Mouse (Mus musculus) midbrain, postnatal 0 days (tissue): ENCODE results near the gene Acaa1a. TPM values are rescaled to one million over a fixed set of nuclear protein-coding genes. Genes with fewer than 3 reads are reported as not detected.

Experiments
- ATAC-seq: fragments of 200-750 bp; cut with Nextera tagmentation; 2 replicates; pipeline ENCODE4 v1.8.0; 2017; ENCODE audit warnings: moderate number of reproducible peaks, mild to moderate bottlenecking, moderate TSS enrichment, moderate library complexity; ENCODE audit not compliant: low FRiP score
- DNase-seq: peaks from one replicate; pipeline ENCODE4 v3.0.0-alpha.2; 2015; ENCODE audit warnings: low spot score
- H3K27ac ChIP-seq: fragments of 300-500 bp; sonication (generic); 2 replicates; pipeline ENCODE4 v1.5.1; 2014; ENCODE audit warnings: low read depth, mild to moderate bottlenecking, low read length, mixed read lengths
- H3K27me3 ChIP-seq: fragments of 300-500 bp; sonication (generic); 2 replicates; pipeline ENCODE4 v1.6.1; 2014; ENCODE audit warnings: low read length, control low read depth, mixed read lengths; ENCODE audit not compliant: insufficient read depth
- H3K36me3 ChIP-seq: fragments of 300-500 bp; sonication (generic); 2 replicates; pipeline ENCODE4 v1.6.1; 2014; ENCODE audit warnings: low read length, control low read depth, mixed read lengths; ENCODE audit not compliant: insufficient read depth
- H3K4me1 ChIP-seq: fragments of 300-500 bp; sonication (generic); 2 replicates; pipeline ENCODE4 v1.6.1; 2014; ENCODE audit warnings: mild to moderate bottlenecking, control low read depth, antibody characterized with exemption, low read length, mixed read lengths; ENCODE audit not compliant: insufficient read depth
- H3K4me2 ChIP-seq: fragments of 300-500 bp; sonication (generic); 2 replicates; pipeline ENCODE4 v1.6.1; 2014; ENCODE audit warnings: low read depth, mild to moderate bottlenecking, low read length, mixed read lengths; ENCODE audit not compliant: poor library complexity, severe bottlenecking
- H3K4me3 ChIP-seq: fragments of 300-500 bp; sonication (generic); 2 replicates; pipeline ENCODE4 v1.5.1; 2014; ENCODE audit warnings: low read depth, mild to moderate bottlenecking, low read length, moderate library complexity
- H3K9ac ChIP-seq: fragments of 300-500 bp; sonication (generic); replicated peaks from 2 replicates; pipeline ENCODE4 v1.6.1; 2014; ENCODE audit warnings: mild to moderate bottlenecking, low read length, moderate library complexity, mixed read lengths; ENCODE audit not compliant: poor library complexity, severe bottlenecking
- H3K9me3 ChIP-seq: fragments of 300-500 bp; sonication (generic); 2 replicates; pipeline ENCODE4 v1.6.1; 2016; ENCODE audit warnings: low read length, control low read depth
- CTCF ChIP-seq: IDR thresholded peaks from 2 replicates; pipeline ENCODE4 v1.5.1; 2016; ENCODE audit warnings: antibody characterized with exemption, mild to moderate bottlenecking
- WGBS: fragments of 180-500 bp; shearing (Covaris S2); extraction: QIAGEN DNeasy Blood & Tissue Kit; methylation state at CpG from one replicate; pipeline ENCODE4 v1.1.7; 2014; 5-methylcytosine and 5-hydroxymethylcytosine counted together
- polyA plus RNA-seq: library from polyadenylated mRNA; unstranded; fragments of >200 nt; fragmentation: Nextera tagmentation; extraction: Ambion mirVana; gene quantifications from 2 replicates; pipeline ENCODE4 v1.2.1, GENCODE M21; 2015
- total RNA-seq: library from RNA; depleted of rRNA; stranded (reverse); fragments of >200 nt; gene quantifications from 2 replicates; pipeline ENCODE4 v1.2.3, GENCODE M21; 2014

Gene Acaa1a
- total and polyA plus RNA-seq, 2 experiments from 2014 or later, result 75.5 to 120 TPM

- Histone ChIP-seq H3K36me3 (no peaks in the 10 kb centered on the region), H3K4me3 (no peak overlapping the region), H3K27me3 (no peaks in the 10 kb centered on the region), H3K4me2 (no peak overlapping the region), H3K9ac (no peak overlapping the region), H3K27ac (no peak overlapping the region), H3K4me1 (no peaks in the 10 kb centered on the region), H3K9me3 (no peaks in the 10 kb centered on the region)
- TF ChIP-seq CTCF, result no peak
- DNase-seq (no peak), ATAC-seq (no peak)
- 89% methylated on average over 10 of the region's 10 CpGs for WGBS
Observed at GRCm38 (mm10) chr9:119313096-119313495, 26.4 kb upstream of the Acaa1a start.

GRCm38 (mm10) chr9:119318891-119319290, 20.6 kb upstream of the Acaa1a start:
- DNase-seq, result no peak
- Histone ChIP-seq H3K4me2 (no peak overlapping the region), H3K4me3 (no peak overlapping the region), H3K9me3 (no peaks in the 10 kb centered on the region), H3K9ac (no peak overlapping the region), H3K27ac (no peak overlapping the region), H3K36me3 (no peaks in the 10 kb centered on the region), H3K4me1 (no peaks in the 10 kb centered on the region), H3K27me3 (no peaks in the 10 kb centered on the region)
- TF ChIP-seq CTCF, result no peak
- no peak for ATAC-seq
- 97% methylated on average over 1 of the region's 1 CpGs for WGBS

GRCm38 (mm10) chr9:119320446-119320845, 19.0 kb upstream of the Acaa1a start:
- Histone ChIP-seq H3K27ac (no peak overlapping the region), H3K4me2 (peak overlapping the region; percentile 91), H3K36me3 (no peaks in the 10 kb centered on the region), H3K9me3 (no peaks in the 10 kb centered on the region), H3K9ac (no peak overlapping the region), H3K4me1 (no peaks in the 10 kb centered on the region), H3K27me3 (no peaks in the 10 kb centered on the region), H3K4me3 (peak overlapping the region; percentile 91; the same call in 1 of the 2 replicates)
- TF ChIP-seq CTCF, result no peak
- ATAC-seq (no peak), DNase-seq (no peak)
- 84% methylated on average over 7 of the region's 7 CpGs for WGBS

GRCm38 (mm10) chr9:119320946-119321345, 18.5 kb upstream of the Acaa1a start:
- Histone ChIP-seq H3K4me2 (peak overlapping the region; percentile 91), H3K36me3 (no peaks in the 10 kb centered on the region), H3K4me3 (peak overlapping the region; percentile 91), H3K4me1 (no peaks in the 10 kb centered on the region), H3K9ac (no peak overlapping the region; the same call in 1 of the 2 replicates), H3K27ac (no peak overlapping the region), H3K9me3 (no peaks in the 10 kb centered on the region), H3K27me3 (no peaks in the 10 kb centered on the region)
- no peak for TF ChIP-seq CTCF
- DNase-seq, result no peak
- 10% methylated on average over 7 of the region's 7 CpGs for WGBS
- ATAC-seq, result no peak

GRCm38 (mm10) chr9:119321392-119322229, 17.9 kb upstream of the Acaa1a start:
- Histone ChIP-seq H3K27me3 (no peaks in the 10 kb centered on the region), H3K27ac (peak overlapping the region; percentile 93), H3K4me1 (no peaks in the 10 kb centered on the region), H3K4me3 (peak overlapping the region; percentile 91), H3K9me3 (no peaks in the 10 kb centered on the region), H3K4me2 (peak overlapping the region; percentile 91), H3K36me3 (no peaks in the 10 kb centered on the region), H3K9ac (peak overlapping the region; percentile 87)
- DNase-seq, result peak; percentile 5
- TF ChIP-seq CTCF, result no peak
- under 1% methylated on average over 55 of the region's 59 CpGs for WGBS
- peak; percentile 20 for ATAC-seq
